In the genomic region with DNA sequence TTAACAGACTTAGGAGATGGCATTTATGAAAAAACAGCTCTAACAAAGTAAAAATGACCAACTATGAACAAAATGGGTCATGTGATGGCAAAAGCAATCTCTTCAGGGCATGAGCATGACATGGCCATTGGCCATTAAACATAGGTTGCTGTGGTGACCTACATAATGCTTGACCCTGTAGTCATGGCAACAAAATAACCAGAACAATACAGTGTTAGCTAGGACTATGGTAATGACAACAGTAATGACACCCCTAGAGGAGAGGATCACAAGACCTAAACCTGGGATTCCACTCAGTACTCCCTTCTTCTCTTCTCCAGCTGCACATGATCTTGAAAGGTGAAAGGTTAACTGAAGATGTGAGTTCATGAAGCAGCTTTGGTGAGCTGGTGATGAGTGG, we compare ENCODE assay signal across 21 mouse cellular contexts.
DNase-seq lines count a peak whose midpoint lies in the region; ATAC-seq and TF ChIP-seq lines count a peak whose summit lies in the region.
"Had no signal": no experiment of that assay in that cellular context is flagged by ENCODE, and none has a peak within 500 bp of the region (broad histone marks: within the 10 kb centered on the region; RNA-seq: fewer than 3 reads in every experiment).

No protein-coding gene starts in this region.

- no peak overlapping the region for H3K27ac ChIP-seq in hindbrain, postnatal 0 days
- no peak overlapping the region for H3K27ac ChIP-seq in hindbrain, embryonic 14.5 days
- H3K27ac ChIP-seq: embryonic facial prominence, embryonic 10.5 days; embryonic facial prominence, embryonic 12.5 days; forebrain, embryonic 13.5 days; forebrain, embryonic 15.5 days had no signal

- 0 out of 2 replicates have a peak, but pooled peaks have one; percentile 29 for ATAC-seq in hindbrain, postnatal 0 days
- no peak for ATAC-seq in hindbrain, embryonic 14.5 days (ENCODE audit: low FRiP score)
- ATAC-seq: forebrain, embryonic 13.5 days; forebrain, embryonic 15.5 days; forebrain, postnatal 0 days had no signal

- no peak for DNase-seq in hindbrain, postnatal 0 days (ENCODE audit: low spot score)
- no peak for DNase-seq in hindbrain, embryonic 14.5 days (ENCODE audit: low spot score)
- peak; percentile 3 for DNase-seq in R1 (ENCODE audit: low read depth, low spot score)
- peak; percentile 60 for DNase-seq in retina, embryonic 14.5 days (ENCODE audit: low spot score)
- peak; percentile 26 for DNase-seq in splenic B cell, adult 2 months (ENCODE audit: low read depth, low spot score)
- no peak for DNase-seq in thymus, postnatal 4 days
- no peak for DNase-seq in urinary bladder, adult 2 months (ENCODE audit: low spot score)
- no peak for DNase-seq in lung, adult 2 months
- DNase-seq: adrenal gland, adult 8-10 months; adrenal gland, postnatal 14 days; adrenal gland, postnatal 36 days; cerebellum, adult 11-12 months; cerebellum, adult 2 months; cerebellum, adult 9-10 months; cerebellum, postnatal 10 days; cerebellum, postnatal 25 days; forebrain, postnatal 0 days had no signal

- no peak overlapping the region for H3K4me3 ChIP-seq in hindbrain, postnatal 0 days (ENCODE audit: low read length)
- H3K4me3 ChIP-seq in hindbrain, embryonic 14.5 days (replicated peaks; ENCODE audit: low read length) = no peak overlapping the region
- H3K4me3 ChIP-seq in lung, adult 2 months (replicated peaks; ENCODE audit: extremely low read depth, low read depth, low read length) = no peak overlapping the region
- H3K4me3 ChIP-seq: embryonic facial prominence, embryonic 10.5 days; embryonic facial prominence, embryonic 12.5 days; forebrain, embryonic 13.5 days; forebrain, embryonic 15.5 days had no signal

- H3K27me3 ChIP-seq in hindbrain, postnatal 0 days (ENCODE audit: insufficient read depth, low read length) = no peaks in the 10 kb centered on the region
- H3K27me3 ChIP-seq in hindbrain, embryonic 14.5 days (ENCODE audit: control insufficient read depth, insufficient read depth, low read length) = no peaks in the 10 kb centered on the region
- H3K27me3 ChIP-seq in splenic B cell, adult 2 months (ENCODE audit: control insufficient read depth, insufficient read depth, low read length, poor library complexity, severe bottlenecking) = no peaks in the 10 kb centered on the region
- H3K27me3 ChIP-seq: embryonic facial prominence, embryonic 12.5 days; forebrain, embryonic 13.5 days; forebrain, embryonic 15.5 days had no signal

- no peak for TF ChIP-seq POLR2A in lung, adult 2 months (IDR thresholded peaks at IDR 0.05; ENCODE audit: borderline replicate concordance, extremely low read depth, low read depth, low read length)

- H3K36me3 ChIP-seq in hindbrain, postnatal 0 days (ENCODE audit: insufficient read depth, low read length) = no peaks in the 10 kb centered on the region
- no peaks in the 10 kb centered on the region for H3K36me3 ChIP-seq in hindbrain, embryonic 14.5 days (replicated peaks; ENCODE audit: control insufficient read depth, insufficient read depth)
- H3K36me3 ChIP-seq in splenic B cell, adult 2 months (ENCODE audit: control insufficient read depth, insufficient read depth, low read length, poor library complexity, severe bottlenecking) = no peaks in the 10 kb centered on the region
- H3K36me3 ChIP-seq: embryonic facial prominence, embryonic 10.5 days; embryonic facial prominence, embryonic 12.5 days; forebrain, embryonic 15.5 days had no signal

- TF ChIP-seq CTCF in hindbrain, postnatal 0 days (IDR thresholded peaks at IDR 0.05; ENCODE audit: low read depth) = no peak
- no peak for TF ChIP-seq CTCF in lung, adult 2 months (IDR thresholded peaks at IDR 0.05; ENCODE audit: insufficient read depth, low read length)

- H3K9ac ChIP-seq in hindbrain, postnatal 0 days (replicated peaks; ENCODE audit: low read length) = no peak overlapping the region
- no peak overlapping the region for H3K9ac ChIP-seq in hindbrain, embryonic 14.5 days
- H3K9ac ChIP-seq: embryonic facial prominence, embryonic 12.5 days; forebrain, embryonic 13.5 days; forebrain, embryonic 15.5 days; forebrain, postnatal 0 days had no signal

- no peaks in the 10 kb centered on the region for H3K9me3 ChIP-seq in hindbrain, postnatal 0 days (ENCODE audit: low read length)
- H3K9me3 ChIP-seq in hindbrain, embryonic 14.5 days (ENCODE audit: control insufficient read depth, low read length) = no peaks in the 10 kb centered on the region
- H3K9me3 ChIP-seq: embryonic facial prominence, embryonic 12.5 days; forebrain, embryonic 13.5 days; forebrain, embryonic 15.5 days had no signal

- H3K4me2 ChIP-seq in hindbrain, postnatal 0 days (ENCODE audit: low read depth, low read length) = no peak overlapping the region
- H3K4me2 ChIP-seq in hindbrain, embryonic 14.5 days (replicated peaks) = no peak overlapping the region
- H3K4me2 ChIP-seq: embryonic facial prominence, embryonic 12.5 days; forebrain, embryonic 13.5 days; forebrain, embryonic 15.5 days had no signal

- H3K4me1 ChIP-seq in hindbrain, postnatal 0 days (ENCODE audit: insufficient read depth, low read length) = no peaks in the 10 kb centered on the region
- no peaks in the 10 kb centered on the region for H3K4me1 ChIP-seq in hindbrain, embryonic 14.5 days (replicated peaks; ENCODE audit: control insufficient read depth, insufficient read depth, low read length)
- H3K4me1 ChIP-seq in lung, adult 2 months (ENCODE audit: control insufficient read depth, insufficient read depth, low read length) = no peaks in the 10 kb centered on the region
- H3K4me1 ChIP-seq: embryonic facial prominence, embryonic 10.5 days; embryonic facial prominence, embryonic 12.5 days; forebrain, embryonic 13.5 days; forebrain, embryonic 15.5 days had no signal

Comparison
In these comparisons a context has a peak if more than half of its experiments do, and no peak if none do; other contexts are left out.
1. DNase-seq: peak in R1 (single experiment), retina, embryonic 14.5 days (single experiment) and splenic B cell, adult 2 months (single experiment); none in hindbrain, postnatal 0 days (single experiment), hindbrain, embryonic 14.5 days (single experiment), thymus, postnatal 4 days (single experiment), urinary bladder, adult 2 months (single experiment) and lung, adult 2 months (single experiment).